Mouse (Mus musculus): ENCODE measurements around the gene Abca12.

Gene Abca12

DNA sequence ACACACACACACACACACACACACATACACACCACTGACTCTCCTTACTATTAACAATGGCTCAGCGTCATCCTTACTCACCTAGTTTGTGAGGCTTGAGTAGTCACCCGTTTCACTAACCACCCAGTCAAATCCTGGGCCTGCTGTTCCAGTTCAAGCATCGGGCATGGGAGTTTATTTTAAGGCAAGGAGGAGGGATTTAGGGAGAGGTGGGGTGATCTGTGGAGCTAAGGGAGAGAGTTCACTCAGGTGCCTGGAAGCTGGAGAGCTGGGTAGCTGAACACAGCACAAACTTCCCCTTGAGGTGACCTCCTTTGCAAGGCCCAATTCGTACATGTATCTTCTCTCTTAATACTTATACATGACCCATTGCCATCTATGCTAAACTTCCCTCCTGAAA is 219.4 kb downstream of the Abca12 start:
- no peak for DNase-seq (ENCODE audit: low read depth, low spot score)

DNA sequence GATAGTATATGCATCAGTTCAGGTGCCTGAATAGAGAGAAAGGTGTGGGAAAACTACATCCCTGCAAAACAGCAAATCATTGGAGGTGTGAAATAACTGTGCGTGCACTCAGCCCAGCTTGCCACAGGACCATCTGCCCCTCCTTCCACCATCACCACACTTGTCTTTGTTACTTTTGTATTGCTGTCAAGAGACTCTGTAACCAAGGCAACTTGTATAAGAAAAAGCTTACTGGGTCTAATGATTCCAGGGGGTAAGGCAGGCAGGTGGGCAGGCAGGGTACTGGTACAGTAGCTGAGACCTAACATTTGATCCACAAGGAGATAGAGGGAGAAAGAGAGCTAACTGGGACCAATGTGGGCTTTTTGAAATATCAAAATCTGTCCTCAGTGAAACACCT is 220.8 kb downstream of the Abca12 start:
- no peak for DNase-seq (ENCODE audit: low read depth, low spot score)
